Mouse (Mus musculus): ENCODE measurements at regions not wholly inside any gene's neighbourhood (a gene's known extent, or its start where the extent isn't known, plus 50 kb on each side); places are given as distances from the start of the nearest gene placed in this dataset.
A peak's percentile ranks its signal among the peaks of the same experiment; 100 is the strongest.
"Not testable (repeated sequence)": the region's sequence is repeated elsewhere in the genome, so short reads cannot be mapped to it uniquely, and the experiment has no call there.

DNA sequence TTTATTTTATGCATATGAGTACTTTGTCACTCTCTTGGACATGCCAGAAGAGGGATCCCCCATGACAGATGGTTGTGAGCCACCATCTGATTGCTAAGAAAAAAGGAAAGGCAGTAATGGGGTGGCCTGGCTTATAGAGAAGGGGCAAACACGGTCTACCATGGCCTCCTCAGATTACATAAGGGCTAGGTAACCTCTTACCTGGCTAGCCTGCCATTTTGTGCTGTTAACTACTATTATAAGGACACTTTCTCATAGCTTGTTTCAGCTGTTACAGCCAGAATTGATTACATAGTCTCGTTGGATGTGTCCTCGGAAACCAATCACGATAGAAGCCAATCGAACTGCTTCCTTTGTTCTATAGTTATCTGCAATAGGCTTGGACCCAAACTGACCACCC lies 60.9 kb upstream of the Gm14496 start:
- no peak for DNase-seq

- DNase-seq, result not testable (repeated sequence)
These were observed 60.4 kb upstream of the Gm14496 start for GRCm38 (mm10) chr2:181930538-181930937.

DNA sequence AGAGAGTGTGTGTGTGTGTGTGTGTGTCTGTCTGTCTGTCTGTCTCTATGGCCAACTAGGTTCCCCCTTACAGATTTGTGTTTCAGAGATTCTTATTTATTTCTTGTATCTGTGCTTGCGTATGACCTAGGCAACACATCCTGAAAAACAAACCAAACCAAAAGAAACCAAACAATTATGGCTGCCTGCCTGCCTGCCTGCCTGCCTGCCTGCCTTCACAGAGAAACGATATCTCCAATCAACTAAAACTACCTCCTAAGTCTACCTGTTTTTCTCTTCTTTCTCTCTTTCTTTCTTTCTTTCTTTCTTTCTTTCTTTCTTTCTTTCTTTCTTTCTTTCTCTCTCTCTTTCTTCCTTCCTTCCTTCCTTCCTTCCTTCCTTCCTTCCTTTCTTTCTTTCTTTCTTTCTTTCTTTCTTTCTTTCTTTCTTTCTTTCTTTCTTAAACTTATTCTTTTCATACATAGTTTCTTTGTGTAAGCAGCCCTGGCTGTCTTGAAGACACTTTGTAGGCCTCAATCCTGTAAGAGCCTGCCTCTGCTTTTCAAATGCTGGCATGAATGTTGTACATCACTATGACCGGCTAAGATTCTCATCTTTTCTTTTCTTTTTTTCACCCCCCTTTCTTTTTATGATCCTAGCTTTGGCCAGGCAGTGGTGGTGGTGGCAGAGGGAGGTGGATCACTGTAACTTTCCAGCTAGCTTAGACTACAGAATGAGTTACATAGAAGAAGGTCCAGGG lies 59.7 kb upstream of the Gm14496 start:
- peak; percentile 56 for DNase-seq

DNA sequence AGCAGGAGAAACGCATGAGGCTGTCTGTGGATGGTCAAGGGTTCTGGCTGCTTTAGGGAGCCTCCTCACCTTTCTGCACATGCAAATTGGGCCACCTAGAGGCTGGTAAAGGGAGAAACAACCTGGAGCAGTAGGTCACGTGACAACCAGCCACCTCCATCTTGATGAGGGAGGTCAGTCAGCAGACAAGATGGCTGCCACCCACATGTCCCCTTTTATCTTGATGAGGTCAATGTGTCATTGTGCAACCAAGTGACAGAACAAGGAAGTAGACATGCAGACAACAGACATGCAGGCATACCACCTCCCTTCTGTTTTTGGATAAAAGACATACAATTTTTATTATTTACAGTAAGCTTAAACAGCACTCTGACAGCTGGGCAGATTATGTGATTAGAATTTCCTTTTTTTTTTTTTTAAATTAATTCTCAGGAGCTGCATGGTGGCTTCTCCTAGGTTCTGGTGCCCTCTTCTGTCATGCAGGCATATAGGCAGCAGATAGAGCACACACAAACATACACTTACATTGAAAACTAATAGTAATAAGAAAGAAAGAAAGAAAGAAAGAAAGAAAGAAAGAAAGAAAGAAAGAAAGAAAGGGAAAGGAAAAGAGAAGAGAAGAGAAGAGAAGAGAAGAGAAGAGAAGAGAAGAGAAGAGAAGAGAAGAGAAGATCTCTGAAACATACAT lies 58.9 kb upstream of the Gm14496 start:
- DNase-seq, result no peak

Data from right cerebral cortex, postnatal 14 days (tissue).